Mouse (Mus musculus) gastrocnemius, adult 2 months (tissue): ENCODE results near the gene Ube2b. TPM values are rescaled to one million over a fixed set of nuclear protein-coding genes. Genes with fewer than 3 reads are reported as not detected.

Experiments used
- DNase-seq: peaks from one replicate; pipeline ENCODE4 v3.0.0; 2022
- H3K27ac ChIP-seq: fragments of 200-600 bp; 2 replicates; pipeline ENCODE4 v1.8.1; 2022; ENCODE audit warnings: mild to moderate bottlenecking
- H3K4me3 ChIP-seq: fragments of 200-600 bp; 2 replicates; pipeline ENCODE4 v1.8.1; 2022; ENCODE audit warnings: mild to moderate bottlenecking, moderate library complexity
- CTCF ChIP-seq: fragments of 200-600 bp; IDR thresholded peaks from 2 replicates; pipeline ENCODE4 v1.8.1; 2022; ENCODE audit warnings: antibody characterized with exemption, mild to moderate bottlenecking, moderate library complexity
- intact Hi-C: fragments of 180-260 bp; cut with DNase I; formaldehyde crosslinking; loops from one replicate; pipeline ENCODE4 v1.15.1; 2025
- total RNA-seq, 2 experiments: library from RNA; stranded (reverse); gene quantifications; 2 replicates each; pipeline ENCODE4 v1.2.3; 2021

The Ube2b gene
- total RNA-seq, 2 experiments from 2014 or later = 519 to 559 TPM

DNA sequence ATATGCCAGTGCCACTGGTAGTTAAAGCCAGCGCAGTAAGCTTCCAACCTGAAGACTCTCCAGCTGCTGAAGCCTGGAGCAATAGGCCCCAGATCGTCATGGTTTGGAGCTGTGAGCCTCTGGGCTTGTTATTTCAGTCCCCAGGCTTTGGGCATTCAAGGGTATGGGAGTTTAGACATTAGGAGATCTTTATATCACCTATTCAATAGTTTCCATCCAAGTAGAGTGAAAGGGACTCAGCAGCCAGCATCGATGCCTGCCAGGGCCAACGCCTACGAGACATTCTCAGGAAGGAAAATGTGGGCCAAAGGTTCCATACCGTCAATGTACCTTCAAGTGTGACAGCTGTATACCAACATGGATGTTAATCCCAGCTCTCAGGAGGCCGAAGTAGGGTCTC is 38.3 kb downstream of the Ube2b start:
- intact Hi-C loops = no loop called here
- no peak for DNase-seq
- no peak for TF ChIP-seq CTCF
- no peak overlapping the region for H3K27ac ChIP-seq
- H3K4me3 ChIP-seq = no peak overlapping the region

DNA sequence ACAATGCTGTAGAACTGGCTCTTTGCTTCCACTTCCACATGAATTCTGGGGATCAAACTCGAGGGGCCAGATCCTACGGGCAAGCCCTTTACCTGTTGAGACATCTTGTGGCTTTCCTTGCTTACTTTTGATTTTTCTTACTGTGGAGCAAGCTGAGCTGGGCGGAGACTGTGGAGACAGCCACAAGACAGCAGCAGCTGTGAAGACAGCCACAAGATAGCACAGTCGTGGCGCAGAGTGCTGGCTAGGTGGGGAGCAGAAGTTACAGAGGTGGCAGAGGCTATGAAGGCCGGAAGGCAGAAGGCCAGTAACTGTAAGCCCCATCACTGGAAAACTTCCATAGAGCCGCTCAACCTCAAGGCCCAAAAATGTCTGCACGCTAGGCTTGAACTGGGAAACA is 38.8 kb downstream of the Ube2b start:
- Histone ChIP-seq H3K27ac (no peak overlapping the region), H3K4me3 (no peak overlapping the region)
- TF ChIP-seq CTCF = no peak
- DNase-seq = no peak
- intact Hi-C loops = no loop called here

DNA sequence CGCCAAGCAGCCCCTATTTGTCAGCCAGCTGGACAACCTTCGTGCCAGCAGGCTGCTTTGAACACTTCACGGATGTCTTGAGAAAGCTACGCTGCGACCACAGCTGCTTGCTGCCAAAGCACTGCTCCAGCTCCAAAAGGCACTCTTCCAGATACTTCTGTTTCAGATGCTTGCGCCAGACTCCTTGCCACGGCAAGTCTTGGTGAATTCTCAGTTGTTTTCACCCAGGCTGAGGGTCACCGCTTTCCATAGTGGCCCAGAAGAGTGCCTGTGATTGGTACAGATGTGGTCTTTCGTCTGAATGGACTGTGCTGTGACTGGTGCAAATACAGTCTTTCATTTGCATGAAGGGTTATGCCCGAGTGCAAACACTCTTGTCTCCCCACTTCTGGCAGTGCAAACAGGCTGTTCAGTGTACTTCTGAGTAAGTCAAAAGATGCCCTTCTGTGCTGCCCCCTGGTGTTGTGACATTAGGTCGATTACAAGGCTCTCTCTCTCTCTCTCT is 39.5 kb downstream of the Ube2b start:
- DNase-seq = peak; percentile 71
- intact Hi-C loops = no loop called here
- H3K27ac ChIP-seq = peak overlapping the region; percentile 44
- no peak overlapping the region for H3K4me3 ChIP-seq
- TF ChIP-seq CTCF = peak; percentile 46

DNA sequence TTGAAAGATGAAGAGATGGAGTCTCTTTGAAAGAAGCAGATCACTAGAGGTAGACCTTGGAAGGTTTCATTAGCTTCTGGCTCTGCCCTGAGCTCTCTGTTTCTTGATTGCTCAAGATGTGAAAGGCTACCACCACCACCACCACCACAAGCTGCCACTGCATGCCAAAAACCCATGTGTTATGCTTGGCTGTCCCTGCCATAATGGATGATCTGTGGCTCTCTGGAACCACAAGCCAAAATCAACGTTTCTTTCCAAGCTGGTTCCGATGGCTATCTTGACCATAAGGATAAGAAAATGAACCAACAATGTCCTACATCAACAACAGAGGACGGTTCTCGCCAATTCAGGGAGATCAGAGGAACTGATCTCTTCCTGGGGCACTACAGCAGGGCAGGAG is 40.5 kb downstream of the Ube2b start:
- no peak for TF ChIP-seq CTCF
- intact Hi-C loops = no loop called here

DNA sequence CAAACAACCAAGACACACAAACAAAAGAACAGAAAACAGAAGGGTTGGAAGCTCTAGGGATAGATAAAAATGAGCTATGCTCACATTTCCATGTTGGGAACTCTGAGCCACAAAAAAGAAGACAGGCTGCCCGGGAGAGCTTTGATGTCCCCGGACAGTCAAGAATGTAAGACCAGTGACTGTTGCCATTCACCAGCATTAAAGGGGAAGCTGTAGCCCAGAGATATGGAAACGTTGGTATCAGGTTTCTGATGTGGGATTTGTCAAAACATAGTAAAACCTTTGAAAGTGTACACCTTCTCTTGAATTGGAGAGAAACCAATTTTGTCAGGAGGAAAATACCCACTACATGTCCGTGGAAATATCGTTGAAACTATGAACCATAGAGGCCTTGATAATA is 41.1 kb downstream of the Ube2b start:
- TF ChIP-seq CTCF = no peak
- H3K4me3 ChIP-seq = no peak overlapping the region
- intact Hi-C loops = no loop called here
- no peak overlapping the region for H3K27ac ChIP-seq
- DNase-seq = no peak

More for the DNA sequence above, 40.5 kb downstream of the Ube2b start:
- no peak overlapping the region for H3K27ac ChIP-seq
- no peak overlapping the region for H3K4me3 ChIP-seq
- DNase-seq = no peak

DNA sequence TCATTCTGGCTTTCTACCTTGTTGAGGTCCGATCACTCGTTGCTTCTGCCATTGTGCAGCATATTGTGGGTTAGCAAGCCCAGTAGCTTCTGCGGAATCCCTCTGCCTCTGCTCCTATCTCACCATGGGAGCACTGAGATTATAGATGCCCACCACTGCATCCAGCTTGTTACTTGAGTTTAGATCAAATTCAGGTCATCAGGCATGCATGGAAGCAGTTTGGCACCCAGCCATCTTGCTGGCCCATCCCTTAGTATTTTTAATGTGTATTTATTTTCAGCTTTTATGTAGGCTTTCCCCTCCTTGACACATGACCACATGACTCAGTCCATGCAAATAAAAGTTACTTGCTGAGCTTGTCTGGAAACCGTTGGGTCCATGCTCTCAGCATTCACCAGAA is 42.8 kb downstream of the Ube2b start:
- no peak for TF ChIP-seq CTCF
- DNase-seq = no peak
- no peak overlapping the region for H3K27ac ChIP-seq
- intact Hi-C loops = no loop called here
- H3K4me3 ChIP-seq = no peak overlapping the region

DNA sequence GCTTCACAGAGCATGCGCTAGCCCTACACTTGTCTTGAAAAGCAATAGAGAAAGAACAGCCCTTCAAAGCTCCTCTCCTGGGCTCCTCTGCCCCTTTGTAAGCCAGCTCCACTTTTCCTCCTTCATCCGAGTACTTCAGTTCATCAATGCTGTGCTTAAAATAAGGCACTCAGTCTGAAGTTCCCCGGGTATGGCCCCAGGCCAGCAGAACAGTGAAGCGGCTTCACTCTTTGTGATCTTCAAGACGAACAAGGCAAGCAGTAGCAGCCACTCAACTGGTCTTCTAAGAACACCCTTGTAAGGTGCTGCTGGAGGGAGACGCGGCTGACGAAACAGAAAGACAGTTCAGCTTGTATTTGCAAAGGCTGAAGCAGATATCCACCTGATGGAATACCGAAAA is 44.5 kb downstream of the Ube2b start:
- TF ChIP-seq CTCF = no peak
- no peak for DNase-seq
- H3K27ac ChIP-seq = no peak overlapping the region
- intact Hi-C loops = no loop called here
- H3K4me3 ChIP-seq = no peak overlapping the region

DNA sequence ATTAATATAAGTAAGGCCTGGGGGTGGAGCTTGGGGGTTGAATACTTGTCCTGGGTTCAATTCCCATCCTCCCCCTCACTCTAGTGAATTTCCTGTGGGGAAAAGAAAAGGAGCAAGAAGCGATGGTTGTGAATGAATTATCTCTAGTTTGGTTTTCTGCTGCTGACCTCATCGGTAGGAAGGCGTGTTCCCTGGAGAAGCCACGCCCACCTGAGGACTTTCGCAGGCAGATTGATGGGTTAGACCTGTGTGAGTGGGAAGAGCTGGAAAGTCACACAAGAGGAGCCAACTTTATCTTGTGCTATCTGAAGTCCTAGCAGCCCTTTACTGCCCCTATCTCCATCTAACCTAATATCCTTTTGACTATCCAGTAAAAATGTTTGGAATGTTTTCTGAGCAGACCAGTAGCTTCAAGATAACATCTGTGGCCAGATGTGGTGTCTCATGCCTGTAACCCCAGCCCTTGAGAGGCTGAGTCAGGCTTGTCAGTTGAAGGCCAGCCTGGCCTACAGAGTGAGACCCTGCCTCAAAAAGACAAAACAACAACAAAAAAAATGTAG is 48.6 kb downstream of the Ube2b start:
- no peak overlapping the region for H3K4me3 ChIP-seq
- peak overlapping the region; percentile 46; the same call in 1 of the 2 replicates for H3K27ac ChIP-seq
- no peak for TF ChIP-seq CTCF
- DNase-seq = no peak
- intact Hi-C loops = no loop called here

DNA sequence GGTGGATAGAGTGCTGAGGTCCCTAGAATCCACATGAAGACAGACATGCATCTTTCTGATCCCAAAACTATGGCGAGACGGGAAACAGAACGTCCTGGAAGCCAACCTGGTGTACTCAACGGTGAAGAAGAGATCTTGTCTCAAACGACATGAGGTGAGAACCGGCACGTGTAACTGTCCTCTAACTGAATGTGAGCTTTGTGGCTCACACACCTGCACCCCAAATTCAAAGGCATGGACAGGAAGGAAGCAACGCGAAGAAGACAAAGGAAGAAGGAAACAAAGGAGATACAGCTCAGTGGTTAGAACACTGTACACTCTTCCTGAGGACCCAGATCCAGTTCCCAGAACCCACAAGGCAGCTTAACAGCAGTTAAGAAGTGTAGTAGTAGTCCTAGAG is 50.6 kb downstream of the Ube2b start:
- intact Hi-C loops = no loop called here
- H3K4me3 ChIP-seq = no peak overlapping the region
- no peak for DNase-seq
- no peak overlapping the region for H3K27ac ChIP-seq
- TF ChIP-seq CTCF = 0 out of 2 replicates have a peak, but pooled peaks have one; percentile 12

DNA sequence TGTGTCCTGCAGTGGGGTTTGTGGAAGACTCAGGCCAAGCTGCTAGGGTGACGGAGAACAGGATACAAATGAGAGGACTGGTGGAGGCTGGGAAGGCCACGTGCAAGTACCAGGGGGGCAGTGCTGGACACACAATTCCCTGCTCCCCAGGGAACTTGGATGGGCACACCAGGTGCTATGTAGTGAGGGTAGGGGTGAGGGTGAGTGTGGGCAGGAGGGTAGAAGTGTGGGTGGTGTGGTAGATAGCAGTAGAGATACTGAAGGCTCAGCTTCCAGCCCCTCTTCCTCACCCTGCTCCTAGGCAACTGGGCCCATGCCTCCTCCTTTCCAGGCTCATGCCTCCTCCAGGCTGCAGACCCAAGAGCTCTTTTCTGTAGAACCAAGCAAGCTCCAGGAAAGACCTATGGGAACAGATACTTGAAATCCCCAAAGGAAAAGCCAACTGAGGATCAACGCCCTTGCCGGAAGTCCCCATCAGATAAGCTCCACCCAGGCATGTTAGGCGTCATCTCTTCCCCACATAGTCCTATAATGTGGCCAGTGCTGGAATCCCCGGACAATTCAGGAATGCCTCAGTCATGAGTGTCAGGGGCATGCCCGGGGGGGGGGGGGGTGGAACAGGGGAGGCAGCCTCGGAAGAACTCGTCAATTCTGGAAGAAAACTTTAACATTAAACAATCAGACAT is 51.3 kb downstream of the Ube2b start:
- intact Hi-C loops = no loop called here

DNA sequence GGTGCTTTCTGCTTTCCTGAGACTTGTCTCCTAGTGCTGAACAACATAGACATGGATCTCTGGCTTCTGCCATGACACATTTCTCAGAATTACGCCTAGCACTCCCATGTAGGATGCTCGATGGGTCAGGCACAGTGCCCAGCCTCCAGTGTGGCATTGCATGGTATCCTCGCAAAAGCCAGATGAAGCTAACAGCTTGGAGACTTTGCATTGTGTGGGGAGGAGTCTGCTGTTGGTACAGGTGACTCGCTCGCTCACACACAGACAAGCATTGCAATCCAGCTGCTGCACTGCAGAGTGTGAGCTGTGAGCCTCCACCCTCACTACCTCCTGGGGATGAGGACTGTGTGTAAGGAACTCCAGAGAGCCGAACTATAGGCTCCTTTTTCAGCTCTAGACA is 54.4 kb downstream of the Ube2b start:
- H3K4me3 ChIP-seq = no peak overlapping the region
- intact Hi-C loops = no loop called here
- H3K27ac ChIP-seq = peak overlapping the region; percentile 89
- TF ChIP-seq CTCF = no peak
- DNase-seq = peak; percentile 32

More for the DNA sequence above, 51.3 kb downstream of the Ube2b start:
- no peak for TF ChIP-seq CTCF
- Histone ChIP-seq H3K27ac (no peak overlapping the region), H3K4me3 (no peak overlapping the region)
- no peak for DNase-seq

DNA sequence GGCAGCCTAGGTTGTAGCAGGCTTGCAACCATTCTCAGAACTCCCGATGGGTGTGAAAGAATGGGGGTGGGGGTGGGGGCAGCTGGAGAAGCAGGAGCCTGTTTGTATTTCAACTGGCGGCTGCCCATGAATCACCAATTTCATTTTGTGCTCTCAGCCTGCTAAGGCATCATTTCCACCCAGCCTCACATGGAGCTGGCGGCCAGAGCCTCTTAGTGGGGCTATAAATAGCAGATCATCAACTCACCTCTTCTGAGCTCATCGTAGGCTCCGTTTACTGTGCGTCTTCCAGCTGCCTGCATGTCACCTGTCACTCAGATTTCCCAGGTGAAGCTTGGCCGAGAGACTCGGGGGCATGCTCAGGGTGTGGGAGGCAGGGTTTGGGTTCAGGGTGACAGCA is 55.0 kb downstream of the Ube2b start:
- intact Hi-C loops = no loop called here
- peak; percentile 81 for DNase-seq
- peak overlapping the region; percentile 89 for H3K27ac ChIP-seq

DNA sequence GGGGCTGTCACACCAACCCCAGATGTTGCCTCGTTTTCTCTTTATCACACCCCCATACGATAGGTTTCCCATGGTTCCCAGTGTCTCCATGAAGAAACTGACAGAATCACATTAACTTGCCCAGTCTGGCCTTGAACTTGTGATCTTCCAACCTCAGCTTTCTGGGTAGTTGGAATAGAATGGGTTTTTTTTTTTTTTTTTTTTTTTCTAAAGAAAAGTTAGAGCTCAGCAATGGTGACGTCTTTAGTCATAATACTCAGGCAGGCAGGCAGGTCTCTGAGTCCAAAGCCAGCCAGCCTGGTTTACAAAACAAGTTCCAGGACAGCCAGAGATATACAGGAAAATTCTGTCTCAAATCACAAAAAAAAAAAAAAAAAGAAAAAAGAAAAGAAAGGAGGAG is 56.3 kb downstream of the Ube2b start:
- Histone ChIP-seq H3K4me3 (no peak overlapping the region), H3K27ac (peak overlapping the region; percentile 89)
- intact Hi-C loops = loop anchor here (5.0 kb wide), 1 partner anchor 87 kb away; the partner anchor contains the start of gene Jade2
- no peak for DNase-seq
- no peak for TF ChIP-seq CTCF

More for the DNA sequence above, 55.0 kb downstream of the Ube2b start:
- TF ChIP-seq CTCF = no peak
- no peak overlapping the region for H3K4me3 ChIP-seq

DNA sequence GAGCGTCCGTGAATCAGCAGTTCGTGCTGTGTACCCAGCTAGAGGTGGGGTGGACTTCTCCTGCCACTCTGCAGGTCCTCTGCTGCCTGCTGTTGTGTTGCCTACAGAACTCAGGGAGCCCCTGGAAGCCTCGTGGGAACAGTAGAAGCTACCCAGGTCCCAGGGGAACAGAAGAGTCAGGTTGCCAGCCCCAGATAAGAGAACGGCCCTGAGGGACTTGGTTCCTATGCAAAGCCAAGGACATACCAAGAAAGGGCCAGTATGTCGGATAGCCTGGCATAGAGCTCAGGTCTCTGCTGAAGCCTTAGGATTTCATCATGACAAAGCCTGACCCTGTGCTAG is 57.1 kb downstream of the Ube2b start:
- no peak for DNase-seq
- TF ChIP-seq CTCF = no peak
- intact Hi-C loops = loop anchor here (2.0 to 5.0 kb wide), 2 partner anchors 21 to 86 kb away; partner anchors contain the start of gene Jade2
- H3K4me3 ChIP-seq = 0 out of 2 replicates have a peak overlapping the region, but pooled peaks have one; percentile 26
- peak overlapping the region; percentile 89 for H3K27ac ChIP-seq
